Mouse (Mus musculus): ENCODE results near the gene Atp1b2.

DNA sequence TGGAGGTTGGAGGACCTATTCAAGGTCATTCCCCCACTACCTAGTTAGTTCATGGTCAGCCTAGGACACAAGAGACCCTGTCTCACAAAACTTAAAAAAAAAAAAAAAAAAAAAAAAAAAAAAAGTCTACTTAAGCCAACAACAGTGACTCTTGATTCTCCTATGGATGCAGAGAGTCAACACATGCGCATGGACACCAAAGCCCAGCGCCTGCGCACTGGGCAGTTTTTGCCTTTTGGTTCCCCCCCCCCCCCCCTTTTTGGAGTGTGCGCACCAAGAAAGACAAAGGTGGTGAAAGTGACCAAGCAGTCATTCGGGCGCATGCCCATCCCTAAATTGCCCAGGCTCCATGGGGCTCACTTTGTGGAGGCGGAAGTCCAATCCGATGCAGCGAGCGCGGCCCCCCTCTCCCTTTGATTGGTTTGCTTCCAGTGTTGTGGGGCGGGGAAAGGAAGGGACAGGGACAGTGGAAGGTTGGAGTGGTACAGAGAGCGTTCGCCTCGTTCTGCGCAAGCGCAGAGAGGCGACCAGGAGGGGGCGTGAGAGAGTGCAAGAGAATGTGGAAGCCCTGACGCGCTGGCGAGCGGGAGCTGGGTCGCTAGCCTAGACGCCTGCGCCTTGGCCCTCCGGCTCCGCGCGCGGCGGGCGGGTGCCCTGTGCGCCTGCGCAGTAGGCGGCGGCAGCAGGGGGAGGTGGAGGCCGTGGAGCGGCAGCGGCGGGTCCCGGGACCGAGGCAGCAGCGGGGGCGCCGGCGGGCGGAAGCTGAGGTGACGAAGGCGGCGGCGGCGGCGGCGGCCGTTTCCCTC is 26.7 kb upstream of the Atp1b2 start, which contains the start of gene Fxr2:
- TF ChIP-seq CTCF (IDR thresholded peaks at IDR 0.05; ENCODE audit: control insufficient read depth, insufficient read depth, insufficient replicate concordance, low read depth, low read length) (peak; percentile 81; the same call in 1 of the 2 replicates), POLR2A (IDR thresholded peaks at IDR 0.05; ENCODE audit: control insufficient read depth, low read depth, low read length) (peak; percentile 83)

Measured in testis, adult 2 months (tissue).